In genomic region chr8:107218091-107218490, GRCm38 (mm10) we compare ENCODE assay signal across 23 mouse cellular contexts.
"Had no signal": no experiment of that assay in that cellular context is flagged by ENCODE, and none has a peak within 500 bp of the region (broad histone marks: within the 10 kb centered on the region; RNA-seq: fewer than 3 reads in every experiment).

No protein-coding gene starts in this region.

- H3K36me3 ChIP-seq: liver, embryonic 13.5 days; liver, embryonic 15.5 days; midbrain, embryonic 10.5 days; midbrain, embryonic 12.5 days; neural tube, embryonic 13.5 days; neural tube, embryonic 15.5 days; stomach, embryonic 15.5 days had no signal

- H3K4me1 ChIP-seq: midbrain, embryonic 12.5 days; neural tube, embryonic 13.5 days; neural tube, embryonic 15.5 days; stomach, embryonic 15.5 days had no signal

- H3K27me3 ChIP-seq: liver, embryonic 13.5 days; liver, embryonic 15.5 days; midbrain, embryonic 12.5 days; neural tube, embryonic 13.5 days; neural tube, embryonic 15.5 days; stomach, embryonic 15.5 days had no signal

- H3K4me2 ChIP-seq: liver, embryonic 13.5 days; liver, embryonic 15.5 days; lung, embryonic 14.5 days; midbrain, embryonic 12.5 days; neural tube, embryonic 13.5 days; neural tube, embryonic 15.5 days; stomach, embryonic 15.5 days had no signal

- H3K27ac ChIP-seq: liver, embryonic 13.5 days; liver, embryonic 15.5 days; midbrain, embryonic 10.5 days; midbrain, embryonic 12.5 days; neural tube, embryonic 13.5 days; neural tube, embryonic 15.5 days; stomach, embryonic 15.5 days; stomach, postnatal 0 days had no signal

- H3K9ac ChIP-seq: liver, embryonic 13.5 days; liver, embryonic 15.5 days; lung, embryonic 14.5 days; midbrain, embryonic 12.5 days; neural tube, embryonic 13.5 days; neural tube, embryonic 15.5 days; stomach, embryonic 15.5 days had no signal

- H3K4me3 ChIP-seq: liver, embryonic 13.5 days; liver, embryonic 15.5 days; midbrain, embryonic 10.5 days; midbrain, embryonic 12.5 days; myocyte; neural tube, embryonic 13.5 days; neural tube, embryonic 15.5 days; stomach, embryonic 15.5 days had no signal

- H3K9me3 ChIP-seq: liver, embryonic 13.5 days; liver, embryonic 15.5 days; midbrain, embryonic 10.5 days; midbrain, embryonic 12.5 days; neural tube, embryonic 13.5 days; neural tube, embryonic 15.5 days; stomach, embryonic 15.5 days had no signal

- ATAC-seq: midbrain, embryonic 16.5 days had no signal

- DNase-seq: liver, embryonic 13.5 days; lung, adult 18-20 months; lung, embryonic 14.5 days; lung, postnatal 10 days; lung, postnatal 4 days; midbrain, embryonic 14.5 days; retina, postnatal 1 day; right cerebral cortex, adult 18-20 months; right cerebral cortex, postnatal 25 days; right cerebral cortex, postnatal 4 days; spleen, adult 18-20 months; thymus, adult 18-20 months; thymus, postnatal 14 days; thymus, postnatal 4 days had no signal
